In genomic region chr1:53715966-53716515, GRCm38 (mm10) we compare ENCODE assay signal across 23 mouse cellular contexts. TPM values are rescaled to one million over a fixed set of nuclear protein-coding genes. Genes with fewer than 3 reads are reported as not detected.
DNase-seq lines count a peak whose midpoint lies in the region; ATAC-seq lines count a peak whose summit lies in the region.
"Had no signal": no experiment of that assay in that cellular context is flagged by ENCODE, and none has a peak within 500 bp of the region (broad histone marks: within the 10 kb centered on the region; RNA-seq: fewer than 3 reads in every experiment).

No protein-coding gene starts in this region.

- no peak overlapping the region for H3K27ac ChIP-seq in kidney, embryonic 16.5 days (ENCODE audit: low read length)
- H3K27ac ChIP-seq: forebrain, embryonic 10.5 days; heart, embryonic 15.5 days; lung, embryonic 15.5 days; midbrain, embryonic 12.5 days; neural tube, embryonic 12.5 days had no signal

- H3K4me2 ChIP-seq in kidney, embryonic 16.5 days (replicated peaks; ENCODE audit: low read depth, low read length), result no peak overlapping the region
- H3K4me2 ChIP-seq: heart, embryonic 15.5 days; liver, embryonic 11.5 days; lung, embryonic 15.5 days; midbrain, embryonic 12.5 days; neural tube, embryonic 12.5 days had no signal

- WGBS in kidney, embryonic 16.5 days, result 76% methylated on average over 1 of the region's 1 CpGs

- no peaks in the 10 kb centered on the region for H3K27me3 ChIP-seq in kidney, embryonic 16.5 days (ENCODE audit: insufficient read depth, low read length)
- H3K27me3 ChIP-seq in splenic B cell, adult 2 months (ENCODE audit: control insufficient read depth, insufficient read depth, low read length, poor library complexity, severe bottlenecking), result no peaks in the 10 kb centered on the region
- H3K27me3 ChIP-seq: CH12.LX; heart, embryonic 15.5 days; lung, embryonic 15.5 days; midbrain, embryonic 12.5 days; neural tube, embryonic 12.5 days; Patski had no signal

- H3K9ac ChIP-seq in kidney, embryonic 16.5 days (replicated peaks; ENCODE audit: low read length), result no peak overlapping the region
- H3K9ac ChIP-seq: heart, embryonic 15.5 days; lung, embryonic 15.5 days; midbrain, embryonic 12.5 days; neural tube, embryonic 12.5 days had no signal

- H3K9me3 ChIP-seq in kidney, embryonic 16.5 days (ENCODE audit: low read length), result no peaks in the 10 kb centered on the region
- H3K9me3 ChIP-seq: forebrain, embryonic 10.5 days; heart, embryonic 15.5 days; lung, embryonic 15.5 days; midbrain, embryonic 12.5 days; neural tube, embryonic 12.5 days had no signal

- H3K4me1 ChIP-seq in kidney, embryonic 16.5 days (ENCODE audit: insufficient read depth, low read length), result no peaks in the 10 kb centered on the region
- H3K4me1 ChIP-seq: forebrain, embryonic 10.5 days; lung, embryonic 15.5 days; midbrain, embryonic 12.5 days; neural tube, embryonic 12.5 days had no signal

- no peak overlapping the region for H3K4me3 ChIP-seq in kidney, embryonic 16.5 days (ENCODE audit: low read length)
- H3K4me3 ChIP-seq: forebrain, embryonic 10.5 days; heart, embryonic 15.5 days; lung, embryonic 15.5 days; midbrain, embryonic 12.5 days; myocyte; neural tube, embryonic 12.5 days had no signal

- ATAC-seq in kidney, embryonic 16.5 days (ENCODE audit: low FRiP score, low TSS enrichment), result no peak
- ATAC-seq: forebrain, embryonic 16.5 days; hindbrain, embryonic 16.5 days; Patski had no signal

- DNase-seq in kidney, adult 9 months, result peak; percentile 31
- peak; percentile 42 for DNase-seq in Muller cell, postnatal 12 days (ENCODE audit: inconsistent ontology term)
- DNase-seq in gonadal fat pad, adult 2 months (ENCODE audit: low read depth), result peak; percentile 66
- DNase-seq in splenic B cell, adult 2 months (ENCODE audit: low read depth, low spot score), result peak; percentile 31
- DNase-seq in thymus, postnatal 25 days, result no peak
- DNase-seq in cerebellum, adult 9-11 months, result no peak
- DNase-seq: adrenal gland, postnatal 25 days; cerebellum, adult 11-12 months; kidney, postnatal 10 days; layer of hippocampus, adult 9-11 months had no signal

- no peaks in the 10 kb centered on the region for H3K36me3 ChIP-seq in kidney, embryonic 16.5 days (ENCODE audit: insufficient read depth, low read length)
- H3K36me3 ChIP-seq in splenic B cell, adult 2 months (ENCODE audit: control insufficient read depth, insufficient read depth, low read length, poor library complexity, severe bottlenecking), result no peaks in the 10 kb centered on the region
- H3K36me3 ChIP-seq: forebrain, embryonic 10.5 days; heart, embryonic 15.5 days; lung, embryonic 15.5 days; midbrain, embryonic 12.5 days; neural tube, embryonic 12.5 days had no signal

RNA-seq across cellular contexts. Expression of gene Dnah7a, which starts 9.5 kb away (rescaled TPM):
- 0.70 and 1.3 TPM in 2 replicates for polyA plus RNA-seq in kidney, embryonic 16.5 days (2015; fragmentation: Nextera tagmentation; extraction: Ambion mirVana)
- polyA plus RNA-seq in gonadal fat pad, adult 2 months (2012; rRNA removed), result 0.28 and 0.39 TPM in 2 replicates
- polyA plus RNA-seq: liver, embryonic 16.5 days; myocyte had no signal

Comparison
In these comparisons a context has a peak if more than half of its experiments do, and no peak if none do; other contexts are left out.
1. DNase-seq: peak in kidney, adult 9 months (single experiment), Muller cell, postnatal 12 days (single experiment), gonadal fat pad, adult 2 months (single experiment) and splenic B cell, adult 2 months (single experiment); none in thymus, postnatal 25 days (single experiment) and cerebellum, adult 9-11 months (single experiment).